Mouse (Mus musculus): ENCODE data around the gene Atoh8.

Atoh8 gene

DNA sequence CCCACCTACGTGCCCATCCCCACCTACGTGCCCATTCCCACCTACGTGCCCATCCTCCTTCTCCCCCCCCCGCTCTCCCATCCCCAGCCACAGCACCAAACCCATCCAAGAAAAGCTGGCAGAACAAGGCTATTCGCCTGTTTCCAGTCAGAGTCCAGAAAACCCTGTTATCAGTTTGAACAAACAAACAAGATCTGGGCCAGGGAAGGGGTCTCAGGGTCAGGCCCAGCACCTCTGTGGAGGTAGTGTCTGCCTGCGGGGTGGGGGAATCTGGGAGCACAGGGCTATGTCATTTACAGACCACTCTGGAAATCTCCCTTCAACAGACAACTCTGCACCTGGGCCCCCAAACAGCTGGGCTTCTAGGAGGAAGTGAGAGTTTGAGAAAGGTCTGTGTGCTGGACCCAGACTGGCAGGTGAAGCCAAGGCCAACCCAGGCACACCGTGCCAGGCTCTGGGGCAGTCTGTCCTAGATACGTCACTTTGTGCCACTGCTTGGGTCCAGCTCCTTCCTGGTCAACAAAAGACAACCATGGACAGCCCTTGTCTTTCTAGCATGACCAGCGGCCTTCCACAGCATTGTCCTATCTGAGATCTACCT, 7.6 kb downstream of the Atoh8 start:
- DNase-seq (ENCODE audit: low read depth, low spot score) = no peak

DNA sequence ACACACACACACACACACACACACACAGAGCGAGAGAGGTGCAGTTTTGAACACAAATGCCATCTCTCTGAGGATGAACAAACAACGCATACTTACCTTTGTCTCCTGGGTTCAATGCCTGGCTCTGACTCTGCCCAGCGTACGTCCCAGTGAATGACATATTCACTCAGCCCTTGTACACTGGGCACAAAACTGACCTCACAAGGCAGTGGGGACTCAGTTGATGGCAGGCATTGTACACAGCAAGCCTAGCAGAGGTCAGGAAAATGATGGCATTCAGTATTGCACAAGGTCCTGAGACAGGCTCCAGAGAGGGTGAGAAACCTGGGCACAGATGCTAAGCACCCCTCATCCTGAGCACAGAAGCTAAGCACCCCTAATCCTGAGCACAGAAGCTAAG, 8.4 kb downstream of the Atoh8 start:
- DNase-seq (ENCODE audit: low read depth, low spot score) = no peak

DNA sequence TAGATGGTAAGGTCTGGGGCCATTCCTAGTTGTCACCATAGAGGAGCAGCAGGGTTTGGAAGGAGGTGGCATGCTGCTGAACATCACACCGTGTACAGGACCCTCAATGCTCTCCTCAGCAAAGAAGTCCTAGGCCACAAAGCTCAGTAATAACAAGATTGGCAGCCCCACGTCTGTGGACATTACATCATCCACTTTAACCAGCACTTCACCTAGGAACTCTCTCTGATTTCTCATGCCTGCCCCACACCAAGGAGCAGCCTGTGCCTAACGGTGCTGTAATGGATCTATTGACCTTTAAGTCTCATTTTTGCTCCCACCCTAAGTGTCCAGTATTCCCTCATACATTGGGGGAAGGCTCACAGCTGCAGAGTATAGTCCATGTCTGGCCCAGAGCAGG, 9.7 kb downstream of the Atoh8 start:
- DNase-seq (ENCODE audit: low read depth, low spot score) = no peak

DNA sequence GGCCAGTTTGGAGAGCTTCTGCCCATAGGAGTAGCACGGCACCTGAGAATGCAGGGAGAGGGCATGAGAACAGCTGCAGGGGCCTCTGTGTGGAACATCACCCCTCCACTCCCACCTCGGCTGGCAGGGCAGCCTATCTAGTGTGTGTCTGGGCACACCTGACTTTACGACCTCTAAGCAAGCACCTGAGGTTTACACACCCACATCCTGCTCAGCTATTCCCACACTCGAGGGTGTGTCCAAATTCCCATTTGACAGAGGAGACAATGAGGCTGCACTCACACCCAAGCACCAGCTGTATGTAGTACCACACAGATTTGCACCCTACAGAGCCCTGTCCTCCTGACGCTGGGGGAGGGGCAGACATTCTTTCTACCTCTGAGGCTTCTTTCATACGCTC, 11.5 kb downstream of the Atoh8 start:
- no peak for DNase-seq (ENCODE audit: low read depth, low spot score)

DNA sequence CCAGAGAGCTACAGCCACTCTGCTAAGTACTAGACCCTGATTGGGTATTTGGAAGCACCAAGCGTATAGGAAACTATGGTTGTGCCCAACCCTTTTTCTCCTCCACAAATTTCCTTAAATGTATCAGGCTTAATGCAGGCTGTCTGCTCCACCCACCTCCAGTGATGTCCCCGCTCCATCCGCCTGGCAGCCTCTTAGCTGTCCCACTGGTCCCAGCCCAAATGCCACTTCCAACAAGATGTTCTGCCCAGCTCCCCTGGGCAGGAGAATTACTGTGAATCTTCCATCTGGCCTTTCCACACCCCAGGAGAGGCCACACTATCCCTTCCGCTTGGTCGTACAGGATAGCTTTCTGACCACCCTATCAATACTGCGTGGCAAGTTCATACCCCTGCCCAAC, 12.5 kb downstream of the Atoh8 start:
- DNase-seq (ENCODE audit: low read depth, low spot score) = no peak

DNA sequence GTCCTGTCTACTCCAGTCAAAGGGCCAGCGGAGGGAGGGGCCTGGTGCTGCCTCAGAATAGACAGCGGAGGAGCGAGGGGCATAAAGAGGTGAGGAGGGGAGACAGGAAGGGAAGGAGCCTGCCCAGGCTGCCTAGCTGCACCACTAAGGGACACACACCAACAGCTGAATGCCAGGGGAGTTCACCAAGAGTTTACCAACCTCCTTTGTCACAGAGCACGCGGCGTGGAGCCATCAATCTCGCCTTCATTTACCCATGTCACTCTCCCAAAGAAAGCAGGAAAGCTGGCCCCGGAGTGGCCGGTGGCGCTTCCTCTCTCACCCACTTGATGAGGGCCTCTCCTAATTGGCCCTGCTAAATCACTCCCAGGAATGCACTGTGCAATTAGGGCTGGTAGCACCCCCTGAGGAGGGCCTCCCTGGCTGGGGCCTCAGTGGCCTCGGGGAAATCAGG, 13.1 kb downstream of the Atoh8 start:
- peak; percentile 63 for DNase-seq (ENCODE audit: low read depth, low spot score)

DNA sequence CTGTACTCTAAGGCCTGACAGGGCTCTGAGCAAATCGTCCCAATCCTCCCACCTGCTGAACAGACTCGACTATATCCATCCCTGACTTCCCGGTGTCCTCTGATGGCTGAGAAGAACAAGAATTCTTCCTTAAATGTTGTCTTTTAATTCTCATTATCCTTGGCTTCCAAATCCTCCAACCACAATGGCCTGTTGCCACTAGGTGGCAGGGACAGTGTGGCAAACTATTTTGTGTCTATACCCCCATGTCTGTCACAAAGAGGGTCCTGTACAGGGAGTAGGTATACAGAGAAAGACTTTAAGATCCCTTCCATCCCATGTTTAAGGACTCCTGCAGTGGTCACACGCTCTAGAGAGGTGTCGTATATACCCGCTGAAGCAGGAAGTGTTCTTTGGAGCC, 14.1 kb downstream of the Atoh8 start:
- DNase-seq (ENCODE audit: low read depth, low spot score) = no peak

DNA sequence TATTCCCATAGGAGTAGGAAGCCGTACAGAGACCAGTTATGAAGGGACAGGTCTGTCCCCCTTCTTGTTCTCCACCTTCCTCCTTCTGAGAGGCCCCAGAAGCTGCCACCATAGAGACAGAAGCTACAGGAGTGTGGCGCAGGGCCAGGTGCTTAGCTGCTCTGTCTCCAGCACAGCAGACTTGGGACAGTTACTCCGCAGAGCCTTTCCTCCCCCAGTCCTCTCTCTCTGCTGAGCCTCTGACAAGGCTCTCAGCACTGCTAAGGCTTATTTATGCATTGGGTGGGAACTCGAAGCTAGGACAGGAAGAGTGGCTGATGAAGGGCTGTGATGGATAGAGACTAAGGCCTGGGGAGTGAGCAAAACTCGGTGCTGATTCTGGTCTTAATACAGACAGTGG, 15.8 kb downstream of the Atoh8 start:
- no peak for DNase-seq (ENCODE audit: low read depth, low spot score)

DNA sequence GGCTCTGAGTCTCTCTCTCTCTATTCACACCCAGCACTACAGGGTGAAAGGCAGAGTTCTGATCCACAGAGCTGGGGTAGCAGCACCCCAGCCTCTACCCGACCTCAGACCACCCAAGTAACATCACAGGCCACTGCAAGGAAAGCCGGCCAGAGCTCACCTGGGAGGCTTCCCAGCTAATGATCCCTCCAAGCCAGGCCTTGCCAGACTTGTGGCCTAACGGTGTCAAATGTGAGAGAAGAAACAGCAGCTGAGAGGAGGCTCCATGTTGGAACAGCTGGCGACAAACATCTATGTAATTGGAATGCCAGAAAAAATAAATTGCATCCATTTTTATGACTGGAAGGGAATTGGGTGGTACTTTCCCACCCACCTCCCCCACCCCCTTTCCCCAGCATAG, 17.1 kb downstream of the Atoh8 start:
- no peak for DNase-seq (ENCODE audit: low read depth, low spot score)

DNA sequence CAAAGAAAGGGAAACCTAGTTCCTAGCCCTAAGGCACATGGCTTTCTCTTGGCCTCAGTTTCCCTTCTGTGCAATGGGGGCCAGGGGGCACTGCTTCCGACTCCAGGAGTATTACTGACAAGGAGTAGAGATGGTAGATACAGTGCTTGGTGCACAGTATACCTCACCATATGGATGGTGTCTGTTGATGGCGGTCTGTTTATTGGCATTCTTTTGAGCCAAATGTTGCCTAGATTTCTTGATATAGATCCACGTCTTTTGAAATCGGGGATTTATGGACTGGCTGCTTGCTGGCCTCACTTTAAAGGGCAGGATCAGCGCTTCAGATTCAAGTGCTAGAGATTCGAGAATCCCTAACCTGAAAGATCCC, 18.0 kb downstream of the Atoh8 start:
- DNase-seq (ENCODE audit: low read depth, low spot score) = no peak

DNA sequence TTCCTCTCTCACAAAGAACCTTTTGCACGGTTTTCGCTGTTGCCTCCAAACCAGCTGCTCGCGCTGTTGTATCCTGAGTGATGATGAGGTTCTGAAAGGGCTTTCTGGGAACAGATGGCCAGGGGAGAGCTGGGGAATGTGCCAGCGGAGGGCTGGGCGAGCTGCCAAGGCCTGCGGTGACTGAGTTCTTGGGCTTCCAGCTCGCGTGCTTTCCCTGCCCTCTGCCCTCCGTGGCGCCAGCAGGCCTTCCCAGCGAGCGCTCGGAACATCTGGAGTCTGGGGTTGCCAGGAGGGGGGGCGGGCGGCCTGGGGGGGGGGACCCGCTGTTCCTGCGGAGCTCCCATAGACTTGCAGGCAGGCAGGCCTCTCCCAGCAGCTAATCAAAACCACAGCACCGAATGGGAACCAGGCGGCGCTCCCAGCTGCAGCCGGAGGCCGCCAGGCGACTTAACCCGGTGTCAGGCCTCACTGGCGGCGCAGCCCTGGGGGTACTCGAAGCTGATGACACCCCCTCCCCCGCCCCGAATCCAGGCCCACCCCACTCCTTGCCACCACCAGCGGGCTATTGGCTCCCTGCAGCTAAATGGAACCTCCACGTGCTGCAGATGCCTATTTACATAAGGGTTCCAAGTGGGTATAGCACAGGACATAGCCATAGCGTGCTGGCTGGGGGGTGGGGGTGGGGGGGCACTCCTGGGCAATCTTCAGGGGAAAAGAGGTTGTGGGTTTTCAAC, 18.5 kb downstream of the Atoh8 start:
- DNase-seq (ENCODE audit: low read depth, low spot score) = peak; percentile 98

DNA sequence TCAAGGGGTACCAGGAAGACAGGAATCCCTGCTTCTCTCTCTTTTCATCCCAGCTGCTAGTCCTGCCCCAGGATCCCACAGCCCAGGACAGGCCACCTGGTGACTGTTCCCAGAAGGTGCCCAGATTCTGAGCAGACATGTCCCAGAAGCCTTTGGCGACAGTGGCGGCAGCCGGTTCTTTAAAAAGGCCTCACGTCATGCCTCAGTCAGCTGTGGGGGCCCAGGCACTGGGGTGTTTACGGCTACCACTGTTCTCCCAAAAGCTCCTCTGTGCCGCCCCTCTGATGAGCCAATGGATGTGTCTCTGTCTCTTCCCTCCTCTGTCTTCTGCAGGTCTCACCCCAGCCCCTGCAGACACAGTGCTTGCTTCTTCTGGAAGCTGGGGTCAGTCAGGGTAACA, 19.8 kb downstream of the Atoh8 start:
- DNase-seq (ENCODE audit: low read depth, low spot score) = no peak

DNA sequence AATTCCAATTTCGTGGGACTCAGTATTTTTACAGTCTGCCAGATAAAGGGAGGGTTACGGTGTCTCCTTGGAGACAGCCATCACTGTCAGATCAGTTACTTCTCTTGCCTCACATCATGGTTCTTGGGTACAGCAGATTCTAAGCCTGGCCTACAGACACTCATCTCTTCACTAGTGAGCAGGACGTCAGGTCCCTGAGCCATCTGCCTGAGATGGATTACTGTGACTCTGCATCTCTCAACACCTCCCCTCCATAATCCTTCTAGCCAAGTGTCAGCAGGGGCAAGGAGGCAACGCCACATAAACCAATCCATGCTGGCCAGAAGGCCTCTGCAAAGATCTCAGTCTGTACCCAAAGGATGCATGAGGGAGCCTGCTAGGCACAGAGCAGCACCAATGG, 24.0 kb downstream of the Atoh8 start:
- no peak for DNase-seq (ENCODE audit: low read depth, low spot score)

DNA sequence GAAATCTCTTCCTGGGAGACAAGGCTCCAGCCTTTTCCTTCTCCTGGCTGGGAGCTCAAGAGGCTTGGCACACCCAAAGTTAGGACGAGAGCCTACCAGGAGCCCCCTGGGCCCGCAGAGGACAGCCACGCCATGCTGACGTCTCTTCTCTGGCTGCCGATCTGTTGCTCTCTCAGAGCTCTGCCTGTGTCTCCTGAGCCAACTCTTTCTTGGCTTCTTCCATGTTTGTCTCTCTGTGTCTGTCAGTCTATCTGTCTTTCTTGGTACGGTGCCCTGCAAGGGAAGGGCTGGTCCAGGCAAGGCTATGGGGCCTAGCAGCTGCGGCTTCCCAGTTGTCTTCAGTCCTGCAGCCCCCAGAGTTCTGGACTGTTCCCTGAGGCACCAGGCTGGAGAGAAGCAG, 24.6 kb downstream of the Atoh8 start:
- no peak for DNase-seq (ENCODE audit: low read depth, low spot score)

DNA sequence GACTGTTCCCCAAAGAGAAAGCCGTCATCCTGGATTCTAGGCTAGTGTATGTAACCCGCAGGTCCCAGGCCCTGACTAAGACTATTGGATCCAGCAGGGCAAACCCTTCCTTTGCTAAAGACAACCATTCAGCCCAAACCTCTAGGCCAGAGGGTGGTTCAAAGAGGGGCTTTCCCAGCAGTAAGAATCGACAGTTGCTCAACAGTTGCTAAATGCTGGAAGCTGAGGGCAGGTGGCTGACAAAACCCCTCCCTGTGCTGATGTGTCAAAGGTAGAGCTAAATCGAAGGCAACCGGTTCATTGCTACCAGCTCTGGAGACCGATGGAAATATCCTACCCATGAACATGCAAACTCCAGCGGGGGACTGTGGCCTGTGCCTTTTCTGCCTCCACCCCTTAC, 25.6 kb downstream of the Atoh8 start:
- no peak for DNase-seq (ENCODE audit: low read depth, low spot score)

DNA sequence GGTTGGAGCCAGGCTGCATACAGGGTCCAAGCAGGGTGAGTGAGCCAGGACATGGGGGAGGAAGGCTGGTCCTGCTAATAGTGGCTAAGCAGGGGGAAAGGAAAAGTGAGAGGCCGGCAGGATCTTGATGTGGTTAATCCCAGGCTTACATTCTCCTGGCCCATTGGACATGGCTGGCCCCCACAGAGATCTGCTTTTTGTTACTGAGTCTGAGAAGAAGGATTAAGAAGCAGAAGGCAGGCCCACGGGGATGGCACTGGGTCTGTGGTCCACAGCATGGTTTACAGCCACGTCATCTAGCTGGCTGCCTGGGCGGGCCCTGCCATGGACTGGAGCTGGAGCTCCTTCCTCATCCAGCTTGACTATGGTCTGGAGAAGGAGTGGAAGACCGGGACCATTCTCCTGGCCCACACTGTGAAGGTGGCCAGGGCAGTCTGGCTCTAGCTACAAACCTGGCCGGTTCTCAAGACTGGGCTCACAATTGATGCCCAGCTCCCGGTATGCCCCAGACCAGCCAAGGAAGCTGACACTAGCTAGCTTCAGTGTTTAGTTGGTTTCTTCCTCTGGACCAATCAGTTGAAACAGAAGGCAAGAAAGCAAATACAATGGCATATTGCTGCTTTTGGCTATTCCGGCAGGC, 26.9 kb downstream of the Atoh8 start:
- DNase-seq (ENCODE audit: low read depth, low spot score) = no peak

DNA sequence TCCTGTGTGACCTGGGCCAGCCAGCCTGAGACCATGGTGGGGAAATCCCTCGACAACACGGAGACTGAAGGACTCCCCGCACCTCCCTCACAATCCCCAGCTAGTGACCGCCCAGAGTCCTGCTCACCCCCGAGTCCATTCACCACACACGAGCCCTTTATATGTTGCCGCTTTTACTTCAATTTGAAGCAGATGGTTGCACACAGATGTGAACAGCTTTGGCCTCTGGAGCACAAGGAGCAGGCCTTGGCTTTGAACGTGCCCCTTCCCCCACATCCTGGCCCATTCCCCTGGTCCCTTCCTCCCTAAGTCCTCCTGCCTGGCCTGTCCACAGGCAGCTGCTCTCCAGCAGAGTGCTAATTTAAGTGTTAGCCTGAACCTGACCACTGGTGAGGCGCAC, 29.4 kb downstream of the Atoh8 start:
- no peak for DNase-seq (ENCODE audit: low read depth, low spot score)

DNA sequence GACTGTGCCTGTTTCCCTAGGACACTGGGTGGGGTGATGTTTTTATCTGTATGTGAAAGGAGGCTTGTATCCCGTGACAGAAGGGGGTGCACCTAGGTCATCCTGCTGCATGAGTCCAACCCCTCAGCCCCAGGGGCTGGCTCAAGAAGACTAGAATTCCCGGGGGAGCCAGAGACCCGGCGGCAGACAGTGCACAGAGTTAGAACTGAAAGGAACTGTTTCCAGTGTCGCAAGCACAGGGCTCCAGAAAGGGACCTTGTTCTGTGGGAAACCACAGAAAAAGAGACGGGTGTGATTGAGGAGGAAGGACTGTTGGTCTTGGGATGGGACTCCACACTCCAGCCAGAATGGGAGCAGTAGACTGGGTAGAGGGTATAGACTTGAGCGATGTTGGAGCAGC, 30.5 kb downstream of the Atoh8 start:
- DNase-seq (ENCODE audit: low read depth, low spot score) = no peak

DNA sequence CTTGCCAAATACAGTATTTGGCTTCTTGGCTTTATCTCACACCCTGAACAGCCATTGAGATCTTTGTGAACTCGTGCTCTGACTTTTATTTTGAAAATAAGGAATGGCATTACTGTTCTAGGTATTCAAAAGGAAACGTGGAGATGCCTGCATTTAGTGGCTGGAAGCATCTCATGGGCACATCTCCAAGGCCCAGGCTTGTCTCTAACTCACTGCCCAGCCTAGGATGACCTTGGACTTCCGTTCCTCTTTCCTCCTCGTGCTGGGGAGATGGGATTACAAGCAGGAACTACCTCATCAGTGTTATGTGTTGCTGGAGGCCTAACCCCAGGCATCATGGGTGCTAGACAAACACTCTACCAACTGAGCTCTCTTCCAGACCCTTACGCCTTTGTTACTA, 32.1 kb downstream of the Atoh8 start:
- DNase-seq (ENCODE audit: low read depth, low spot score) = no peak

DNA sequence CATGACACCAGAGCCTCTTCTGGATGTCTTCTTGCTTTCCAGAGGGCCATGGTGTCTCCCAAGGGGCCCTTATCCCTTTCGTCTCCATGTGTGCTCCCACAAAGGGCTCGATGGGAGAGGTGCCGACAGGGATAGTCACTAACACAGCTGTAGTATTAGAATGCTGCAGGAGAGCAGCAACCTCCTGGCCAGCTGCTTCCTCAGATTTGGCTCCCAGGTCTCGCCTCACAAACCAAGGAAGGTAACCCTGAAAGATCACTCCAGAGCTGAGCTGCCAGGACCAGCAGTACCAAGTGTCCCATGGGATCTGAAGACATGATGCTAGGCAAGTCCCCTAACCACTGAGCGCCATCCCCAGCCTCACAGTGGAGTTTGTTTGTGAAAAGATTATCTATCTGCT, 32.6 kb downstream of the Atoh8 start:
- DNase-seq (ENCODE audit: low read depth, low spot score) = no peak

DNA sequence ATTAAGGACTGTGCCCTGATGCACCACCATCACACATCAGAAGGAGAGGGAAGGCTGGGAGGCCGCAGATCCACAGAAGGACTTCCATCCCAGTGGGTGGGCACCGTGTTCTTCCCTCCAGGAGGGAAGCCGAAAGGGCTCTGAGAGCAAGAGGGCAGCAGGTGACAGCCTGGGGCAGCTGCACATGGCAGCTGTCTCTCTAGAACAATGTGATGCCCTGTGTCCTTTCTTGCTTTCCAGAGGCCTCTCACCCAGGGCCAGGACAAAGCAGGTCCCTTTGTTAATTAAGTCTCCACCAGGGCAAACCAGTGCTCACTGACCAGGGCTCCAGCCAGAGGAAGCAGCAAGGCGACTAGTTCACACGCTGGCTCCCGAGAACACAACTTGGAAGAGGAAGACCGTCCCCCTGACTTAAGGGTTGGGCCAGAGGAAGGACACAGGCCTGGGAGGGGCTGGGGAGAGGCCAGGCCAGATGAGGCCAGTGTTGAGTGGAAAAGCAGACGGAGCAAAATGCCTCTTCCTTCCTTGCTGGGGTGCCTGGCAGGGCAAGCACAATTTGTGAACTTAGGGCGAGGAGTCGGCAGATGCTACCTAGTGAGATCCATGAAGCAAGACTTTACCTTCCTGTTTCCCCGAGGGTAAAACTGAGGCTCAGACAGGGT, 34.7 kb downstream of the Atoh8 start:
- DNase-seq (ENCODE audit: low read depth, low spot score) = no peak

DNA sequence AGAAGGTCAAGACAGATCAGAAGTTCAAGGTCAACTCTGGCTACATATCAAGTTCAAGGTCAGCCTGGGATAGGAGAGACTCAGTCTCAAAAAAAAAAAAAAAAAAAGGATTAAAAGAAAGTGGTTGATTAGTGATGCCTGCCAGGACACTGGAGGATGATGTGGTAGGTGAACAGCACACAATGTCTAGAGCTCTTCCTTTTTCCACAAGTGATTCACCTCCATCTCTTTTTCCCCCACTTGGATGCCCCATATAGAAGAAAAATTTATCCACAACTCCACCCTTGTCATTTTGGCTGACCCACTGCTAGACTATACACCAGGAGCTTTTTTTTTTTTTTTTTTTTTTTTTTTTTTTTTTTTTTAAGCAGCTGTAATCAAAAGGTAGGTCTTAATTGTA, 37.9 kb downstream of the Atoh8 start:
- no peak for DNase-seq (ENCODE audit: low read depth, low spot score)

DNA sequence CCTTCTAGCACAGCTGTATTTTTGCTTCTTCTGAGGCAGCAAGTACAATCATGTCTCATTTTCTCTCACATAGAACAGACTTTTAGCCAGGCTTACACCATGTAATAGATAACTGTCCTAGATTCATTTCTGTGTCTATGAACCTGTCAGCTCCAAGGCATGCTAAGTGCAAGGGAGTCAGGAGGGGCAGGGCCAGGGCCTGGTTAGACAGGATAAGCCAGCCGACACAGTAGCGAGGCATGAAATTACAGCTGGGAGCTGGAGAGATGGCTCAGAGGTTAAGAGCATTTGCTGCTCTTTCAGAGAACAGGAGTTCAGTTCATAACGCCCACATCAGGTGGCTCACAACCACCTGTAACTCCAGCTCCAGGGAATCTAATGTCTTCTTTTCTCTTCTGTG, 38.7 kb downstream of the Atoh8 start:
- DNase-seq (ENCODE audit: low read depth, low spot score) = no peak
